Mouse (Mus musculus): ENCODE results near the gene Gstp1.
A peak's percentile ranks its signal among the peaks of the same experiment; 100 is the strongest.

The Gstp1 gene

GRCm38 (mm10) chr19:4000119-4000900 lies 37.5 kb downstream of the Gstp1 start, which contains the start of the genes Nudt8 and Gm49405:
Gene Nudt8, plus strand, starts transcription at chr19:4000580.
Gene Gm49405, plus strand, starts transcription at chr19:4000626.
- peak; percentile 97 to 99 for DNase-seq

- DNase-seq: no peak
Measured at GRCm38 (mm10) chr19:3999121-3999730, 38.6 kb downstream of the Gstp1 start.

- no peak for DNase-seq
Measured at GRCm38 (mm10) chr19:3998335-3998734, 39.5 kb downstream of the Gstp1 start.

GRCm38 (mm10) chr19:3997231-3997630 lies 40.6 kb downstream of the Gstp1 start:
- DNase-seq: peak in 1 of 2 experiments; percentile 51

GRCm38 (mm10) chr19:3996747-3997146 lies 41.0 kb downstream of the Gstp1 start:
- peak; percentile 59 to 66 for DNase-seq

GRCm38 (mm10) chr19:3996106-3996505 lies 41.7 kb downstream of the Gstp1 start:
- DNase-seq: no peak

GRCm38 (mm10) chr19:3995505-3995904 lies 42.3 kb downstream of the Gstp1 start:
- DNase-seq: no peak

- no peak for DNase-seq
Measured at GRCm38 (mm10) chr19:3994932-3995331, 42.9 kb downstream of the Gstp1 start.

GRCm38 (mm10) chr19:3992416-3992815 lies 45.4 kb downstream of the Gstp1 start, which contains the start of gene Tbx10:
Gene Tbx10, plus strand, starts transcription at chr19:3992752.
- DNase-seq: peak in 1 of 2 experiments; percentile 68

- no peak for DNase-seq
Measured at GRCm38 (mm10) chr19:3991966-3992365, 45.8 kb downstream of the Gstp1 start.

GRCm38 (mm10) chr19:3991562-3991961 lies 46.2 kb downstream of the Gstp1 start:
- DNase-seq: peak in 1 of 2 experiments; percentile 71

- no peak for DNase-seq
Measured at GRCm38 (mm10) chr19:3990804-3991203, 47.0 kb downstream of the Gstp1 start.

GRCm38 (mm10) chr19:3988750-3989149 lies 49.0 kb downstream of the Gstp1 start:
- DNase-seq: peak in 1 of 2 experiments; percentile 48

- peak in 1 of 2 experiments; percentile 64 for DNase-seq
Measured at GRCm38 (mm10) chr19:3988066-3988465, 49.7 kb downstream of the Gstp1 start.

- peak; percentile 96 to 98 for DNase-seq
Measured at GRCm38 (mm10) chr19:3986334-3986733, 51.5 kb downstream of the Gstp1 start, which contains the start of gene Acy3. Gene Acy3, plus strand, starts transcription at chr19:3986570.

All from kidney, postnatal 36 days (tissue).